Mouse (Mus musculus) WW6 (cell line): ENCODE measurements around the gene Gm29564.
"Not testable (repeated sequence)": the region's sequence is repeated elsewhere in the genome, so short reads cannot be mapped to it uniquely, and the experiment has no call there.

Experiments
- DNase-seq: peaks from one replicate; pipeline ENCODE4 v3.0.0-alpha.2; 2013; ENCODE audit warnings: low read depth, low spot score

Gm29564 gene

DNA sequence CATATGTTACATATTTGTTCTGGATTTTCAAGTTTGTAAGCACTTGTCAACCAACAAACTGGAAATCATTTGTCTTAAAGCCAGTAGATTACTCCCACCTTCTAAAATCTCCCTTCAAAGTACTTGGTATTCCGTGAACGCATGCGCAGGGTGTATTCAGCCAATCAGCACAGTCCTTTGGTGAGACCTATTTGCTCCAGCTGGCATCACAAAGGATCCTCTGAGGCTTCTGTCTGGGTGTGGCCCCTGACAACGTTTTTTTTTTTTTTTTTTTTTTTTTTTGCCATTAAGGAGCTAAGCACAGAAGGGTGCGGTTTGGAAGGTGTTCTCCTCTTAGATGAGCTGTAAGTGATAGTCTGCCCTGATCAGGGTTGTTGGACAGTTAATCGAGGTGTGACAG lies at the start of gene Gm29564:
Gene Gm29564, plus strand, starts transcription at position 301 of the 400 bp plus-strand sequence.
- not testable (repeated sequence) for DNase-seq
